Mouse (Mus musculus) liver, embryonic 12.5 days (tissue): ENCODE results near the gene Tbc1d5. TPM values are rescaled to one million over a fixed set of nuclear protein-coding genes. Genes with fewer than 3 reads are reported as not detected.

Experiments used
- ATAC-seq: fragments of 200-750 bp; cut with Nextera tagmentation; 2 replicates; pipeline ENCODE4 v1.8.0; 2017; ENCODE audit warnings: moderate number of reproducible peaks, mild to moderate bottlenecking, moderate library complexity
- H3K27ac ChIP-seq: fragments of 300-500 bp; sonication (generic); 2 replicates; pipeline ENCODE4 v1.5.1; 2016; ENCODE audit warnings: mild to moderate bottlenecking
- H3K27me3 ChIP-seq: fragments of 300-500 bp; sonication (generic); replicated peaks from 2 replicates; pipeline ENCODE4 v1.6.1; 2016; ENCODE audit warnings: mild to moderate bottlenecking, moderate library complexity
- H3K36me3 ChIP-seq: fragments of 300-500 bp; sonication (generic); 2 replicates; pipeline ENCODE4 v1.6.1; 2016; ENCODE audit warnings: mild to moderate bottlenecking, moderate library complexity
- H3K4me1 ChIP-seq: fragments of 300-500 bp; sonication (generic); 2 replicates; pipeline ENCODE4 v1.6.1; 2016
- H3K4me2 ChIP-seq: fragments of 300-500 bp; sonication (generic); 2 replicates; pipeline ENCODE4 v1.6.1; 2016; ENCODE audit warnings: mild to moderate bottlenecking, moderate library complexity
- H3K4me3 ChIP-seq: fragments of 300-500 bp; sonication (generic); 2 replicates; pipeline ENCODE4 v1.5.1; 2016; ENCODE audit warnings: mild to moderate bottlenecking, moderate library complexity
- H3K9ac ChIP-seq: fragments of 300-500 bp; sonication (generic); 2 replicates; pipeline ENCODE4 v1.6.1; 2016; ENCODE audit warnings: mild to moderate bottlenecking, moderate library complexity
- H3K9me3 ChIP-seq: fragments of 300-500 bp; sonication (generic); replicated peaks from 2 replicates; pipeline ENCODE4 v1.6.1; 2016; ENCODE audit warnings: mild to moderate bottlenecking, moderate library complexity
- WGBS: fragments of 180-500 bp; shearing (Covaris S2); methylation state at CpG from one replicate; pipeline ENCODE4 v1.1.7; 2016; ENCODE audit not compliant: insufficient replicate concordance; 5-methylcytosine and 5-hydroxymethylcytosine counted together
- polyA plus RNA-seq: library from polyadenylated mRNA; unstranded; fragments of >200 nt; fragmentation: Nextera tagmentation; extraction: Ambion mirVana; gene quantifications from 2 replicates; pipeline ENCODE4 v1.2.1, GENCODE M21; 2016

The Tbc1d5 gene
- polyA plus RNA-seq, 1 experiment from 2014 or later: 6.5 TPM

DNA sequence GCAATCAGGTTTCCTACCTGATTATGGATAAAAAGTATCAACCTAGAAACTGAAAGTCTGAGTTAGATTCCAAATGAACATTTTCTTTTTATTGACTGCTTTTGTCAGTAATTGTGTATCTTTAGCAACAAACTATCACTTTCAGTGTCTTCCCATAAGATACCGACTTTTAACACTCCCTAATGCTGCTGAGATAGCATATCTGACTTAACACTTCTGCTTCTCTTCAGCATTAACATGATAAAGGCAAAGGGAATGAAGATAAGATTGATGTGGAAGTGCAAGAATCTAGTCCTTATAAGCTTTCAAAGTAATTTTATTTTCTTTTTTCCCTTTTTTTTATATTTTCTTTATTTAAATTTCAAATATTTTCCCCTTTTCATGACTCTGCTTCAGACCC is 138.3 kb downstream of the Tbc1d5 start:
- no peak overlapping the region for H3K27ac ChIP-seq
- H3K27me3 ChIP-seq: no peaks in the 10 kb centered on the region
- no peaks in the 10 kb centered on the region for H3K9me3 ChIP-seq
- H3K36me3 ChIP-seq: no peaks in the 10 kb centered on the region
- H3K9ac ChIP-seq: no peak overlapping the region
- H3K4me1 ChIP-seq: peaks cover 5% of the 10 kb centered on the region; the same call in 1 of the 2 replicates
- ATAC-seq: no peak
- no peak overlapping the region for H3K4me2 ChIP-seq
- 19% methylated on average over 1 of the region's 1 CpGs for whole genome bisulfite sequencing
- no peak overlapping the region for H3K4me3 ChIP-seq

DNA sequence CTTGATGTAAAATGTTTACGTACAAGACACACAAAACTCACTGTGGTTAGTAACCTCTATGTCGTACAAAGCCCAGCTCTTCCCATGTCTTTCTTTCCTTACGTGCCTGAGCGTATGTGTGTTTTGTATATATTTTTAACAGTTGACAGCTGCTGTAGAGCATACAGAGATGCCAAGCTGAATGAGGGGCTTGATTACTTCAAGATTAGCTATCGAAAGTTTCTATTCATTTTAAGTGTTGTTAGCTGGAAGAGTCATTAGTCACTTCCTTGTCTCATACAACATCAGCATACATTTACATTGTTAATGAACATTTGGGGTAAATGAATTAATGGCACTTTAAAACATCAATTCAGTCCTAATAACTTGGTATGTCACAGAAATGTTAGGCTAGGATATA is 155.9 kb downstream of the Tbc1d5 start:
- no peaks in the 10 kb centered on the region for H3K4me1 ChIP-seq
- no peak for ATAC-seq
- 85% methylated on average over 5 of the region's 5 CpGs for WGBS
- H3K9me3 ChIP-seq: no peaks in the 10 kb centered on the region
- H3K36me3 ChIP-seq: no peaks in the 10 kb centered on the region
- H3K9ac ChIP-seq: no peak overlapping the region
- H3K4me2 ChIP-seq: no peak overlapping the region
- H3K27ac ChIP-seq: no peak overlapping the region
- no peak overlapping the region for H3K4me3 ChIP-seq
- no peaks in the 10 kb centered on the region for H3K27me3 ChIP-seq

DNA sequence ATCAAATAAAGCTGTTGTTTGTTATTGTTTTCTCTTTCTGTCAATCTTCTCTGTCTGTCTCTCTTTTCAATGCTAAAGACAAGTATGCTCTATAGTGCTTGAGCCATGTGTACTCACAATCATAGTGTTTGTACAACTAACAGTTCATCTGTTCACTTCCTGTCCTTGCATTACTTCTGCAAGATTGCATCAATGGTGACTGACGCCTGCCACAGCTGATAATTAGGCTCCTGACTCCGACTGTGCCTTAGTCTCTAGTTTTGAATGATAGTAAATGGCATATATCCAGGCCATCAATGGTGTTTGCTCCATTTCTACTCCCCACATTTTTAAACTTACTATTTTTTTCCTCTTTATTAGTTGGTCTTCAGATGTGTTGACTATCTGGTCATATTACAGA is 162.8 kb downstream of the Tbc1d5 start:
- WGBS: 24% methylated on average over 2 of the region's 2 CpGs
- H3K36me3 ChIP-seq: no peaks in the 10 kb centered on the region
- no peaks in the 10 kb centered on the region for H3K27me3 ChIP-seq
- no peaks in the 10 kb centered on the region for H3K4me1 ChIP-seq
- H3K27ac ChIP-seq: no peak overlapping the region
- H3K9ac ChIP-seq: no peak overlapping the region
- H3K4me3 ChIP-seq: no peak overlapping the region
- no peak overlapping the region for H3K4me2 ChIP-seq
- H3K9me3 ChIP-seq: no peaks in the 10 kb centered on the region
- ATAC-seq: no peak

DNA sequence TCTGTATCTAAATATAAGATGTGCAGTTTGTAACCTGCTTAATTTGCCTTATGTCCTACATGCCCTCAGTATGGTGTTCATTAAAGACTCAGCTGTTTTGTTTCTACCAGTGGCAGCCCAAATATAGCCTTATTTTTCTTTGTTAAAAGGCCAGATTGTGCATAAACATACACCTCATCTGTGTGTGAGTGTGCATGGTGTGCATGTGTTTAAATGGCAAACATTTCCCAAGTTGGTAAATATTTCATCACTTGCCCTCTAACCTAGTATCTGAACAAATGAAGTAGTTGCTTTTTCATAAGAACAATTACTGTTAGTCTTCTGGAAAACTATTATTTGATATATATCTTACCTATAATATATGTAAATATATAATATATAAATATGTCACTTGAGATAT is 165.2 kb downstream of the Tbc1d5 start:
- ATAC-seq: no peak
- Histone ChIP-seq H3K36me3 (no peaks in the 10 kb centered on the region), H3K9ac (no peak overlapping the region), H3K4me1 (no peaks in the 10 kb centered on the region), H3K9me3 (no peaks in the 10 kb centered on the region), H3K27me3 (no peaks in the 10 kb centered on the region), H3K27ac (no peak overlapping the region), H3K4me2 (no peak overlapping the region), H3K4me3 (no peak overlapping the region)

DNA sequence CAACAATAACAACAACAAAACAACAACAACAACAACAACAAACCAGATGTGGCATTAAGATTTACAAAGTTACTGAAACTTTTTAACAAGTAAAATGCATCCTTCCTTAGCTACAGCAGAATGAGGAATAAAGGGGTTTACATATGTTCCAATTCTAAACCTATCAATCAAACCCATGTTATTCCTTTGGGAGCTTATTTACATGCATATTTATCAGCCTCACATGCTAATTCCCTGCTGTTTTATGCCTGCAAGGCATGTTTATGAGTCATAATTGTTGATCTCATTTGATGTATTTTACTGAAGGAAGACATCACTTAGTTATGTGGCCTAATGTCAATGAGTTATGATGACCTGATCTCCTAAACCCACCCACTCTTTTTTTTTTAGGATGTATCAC is 176.0 kb downstream of the Tbc1d5 start:
- no peaks in the 10 kb centered on the region for H3K36me3 ChIP-seq
- H3K9me3 ChIP-seq: no peaks in the 10 kb centered on the region; the same call in 1 of the 2 replicates
- no peaks in the 10 kb centered on the region for H3K4me1 ChIP-seq
- no peak overlapping the region for H3K27ac ChIP-seq
- no peak overlapping the region for H3K4me2 ChIP-seq
- no peak overlapping the region for H3K9ac ChIP-seq
- no peaks in the 10 kb centered on the region for H3K27me3 ChIP-seq
- H3K4me3 ChIP-seq: no peak overlapping the region
- ATAC-seq: no peak

DNA sequence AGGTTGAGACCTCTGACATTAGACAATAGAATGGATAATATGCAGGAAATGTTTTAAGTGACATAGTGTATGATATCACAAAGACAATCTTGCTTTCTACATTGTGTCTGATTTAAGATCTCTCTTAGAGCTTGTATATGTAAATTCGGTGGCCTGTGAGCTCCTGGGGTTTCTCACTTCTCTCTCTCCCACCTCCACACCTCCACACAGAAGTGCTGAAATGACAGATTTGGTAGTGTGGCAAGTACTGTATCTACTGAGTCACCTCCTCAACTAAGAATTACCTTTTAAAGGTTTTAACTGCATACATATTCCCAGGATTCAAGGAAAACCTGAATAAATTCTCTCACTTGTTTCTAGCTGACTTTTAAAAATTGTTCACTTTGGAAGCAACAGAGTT is 180.9 kb downstream of the Tbc1d5 start:
- no peak overlapping the region for H3K4me2 ChIP-seq
- no peak for ATAC-seq

DNA sequence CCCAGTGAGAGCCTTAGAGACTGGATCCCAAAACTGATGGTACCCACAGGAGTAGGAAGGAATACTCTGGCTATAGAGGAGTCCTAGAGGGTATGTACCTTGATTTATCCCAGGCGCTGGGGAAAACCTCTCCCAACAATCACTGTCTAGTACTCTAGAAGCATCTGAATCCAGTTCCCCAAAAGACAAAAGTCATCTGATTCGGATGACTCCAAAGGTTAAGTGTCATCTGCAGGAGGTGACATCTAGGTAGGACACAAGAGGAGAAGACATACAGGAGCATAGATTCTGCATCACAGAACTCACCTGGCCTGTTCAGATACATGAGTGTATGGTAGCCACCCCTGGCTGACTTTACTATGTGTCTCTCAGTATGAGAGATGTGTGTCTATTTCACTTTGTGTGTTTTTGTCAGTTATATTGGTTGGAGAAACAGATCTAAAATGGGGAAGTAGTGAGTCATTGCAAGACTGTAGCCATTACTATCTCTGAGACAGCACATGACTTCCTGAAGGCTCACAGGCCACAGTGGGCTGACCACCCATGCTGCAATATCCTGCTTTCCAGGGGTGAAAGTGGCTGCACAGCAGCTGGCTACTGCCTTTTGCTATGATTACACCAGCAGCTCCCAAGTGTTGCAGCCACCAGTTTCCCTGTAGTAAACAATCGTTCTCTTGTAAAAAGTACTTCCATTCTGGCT is 185.7 kb downstream of the Tbc1d5 start:
- Histone ChIP-seq H3K27ac (peak overlapping the region; percentile 60), H3K9ac (no peak overlapping the region), H3K36me3 (no peaks in the 10 kb centered on the region), H3K4me1 (peaks cover 8% of the 10 kb centered on the region), H3K9me3 (no peaks in the 10 kb centered on the region), H3K4me2 (no peak overlapping the region), H3K4me3 (no peak overlapping the region), H3K27me3 (no peaks in the 10 kb centered on the region)
- 35% methylated on average over 3 of the region's 3 CpGs for WGBS
- peak; percentile 71; the same call in 1 of the 2 replicates for ATAC-seq

More for the DNA sequence above, 180.9 kb downstream of the Tbc1d5 start:
- H3K4me1 ChIP-seq: no peaks in the 10 kb centered on the region
- H3K27me3 ChIP-seq: no peaks in the 10 kb centered on the region
- no peaks in the 10 kb centered on the region for H3K36me3 ChIP-seq
- WGBS: 52% methylated on average over 1 of the region's 1 CpGs
- no peak overlapping the region for H3K4me3 ChIP-seq
- H3K9me3 ChIP-seq: no peaks in the 10 kb centered on the region
- no peak overlapping the region for H3K27ac ChIP-seq
- H3K9ac ChIP-seq: no peak overlapping the region

DNA sequence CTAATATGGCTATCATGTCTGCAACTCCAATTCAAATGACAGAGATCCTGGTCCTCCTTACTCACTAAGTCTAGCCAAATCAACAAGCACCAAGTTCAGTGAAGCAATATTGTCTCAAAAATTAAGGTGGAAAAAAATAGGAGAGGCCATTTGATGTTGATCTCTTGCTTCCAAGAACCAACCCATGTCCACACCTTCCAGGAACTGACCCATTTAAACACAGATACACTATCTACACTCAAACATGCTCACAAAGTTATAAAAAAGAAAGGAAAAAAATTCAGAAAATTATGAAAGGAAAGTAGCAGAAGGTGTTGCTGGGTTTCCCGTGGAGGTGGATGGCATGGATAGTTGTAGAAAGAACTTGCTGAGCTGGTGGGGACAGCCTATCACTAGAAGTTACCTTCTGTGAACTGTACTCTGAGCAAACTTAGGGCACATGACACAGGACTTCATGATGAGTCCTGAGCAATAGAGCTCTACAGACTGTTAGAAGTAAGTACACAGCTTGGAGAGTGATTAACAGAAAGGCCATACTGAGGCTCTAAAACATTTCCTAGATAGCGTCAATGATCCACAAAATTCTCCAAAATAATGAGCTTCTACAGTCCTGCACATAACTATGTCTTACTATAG is 188.3 kb downstream of the Tbc1d5 start:
- Histone ChIP-seq H3K4me2 (no peak overlapping the region), H3K36me3 (no peaks in the 10 kb centered on the region), H3K27me3 (no peaks in the 10 kb centered on the region), H3K9ac (no peak overlapping the region), H3K27ac (0 out of 2 replicates have a peak overlapping the region, but pooled peaks have one; percentile 4), H3K4me1 (peaks cover 8% of the 10 kb centered on the region), H3K4me3 (no peak overlapping the region), H3K9me3 (no peaks in the 10 kb centered on the region)
- ATAC-seq: peak; percentile 78
- WGBS: 80% methylated on average over 2 of the region's 2 CpGs

DNA sequence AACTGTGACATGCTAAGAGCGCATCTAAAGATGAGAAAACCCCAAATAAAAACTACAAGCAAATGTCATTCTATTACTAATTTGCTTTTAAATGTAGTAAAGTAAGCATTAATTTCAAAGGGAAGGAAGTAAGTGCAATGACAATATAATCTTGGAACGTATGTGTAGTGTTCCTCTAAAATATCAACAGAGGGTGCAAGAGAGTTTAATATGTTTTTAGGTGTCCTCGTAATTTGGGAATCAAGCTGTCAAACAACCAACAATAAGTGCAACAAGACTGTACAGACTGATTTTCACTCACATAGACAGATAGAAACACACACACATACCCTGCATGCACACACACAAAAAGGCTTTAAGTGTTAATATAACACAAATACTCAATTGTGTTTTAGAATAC is 191.2 kb downstream of the Tbc1d5 start:
- no peak for ATAC-seq
- no peak overlapping the region for H3K4me2 ChIP-seq
- peaks cover 8% of the 10 kb centered on the region for H3K4me1 ChIP-seq
- no peaks in the 10 kb centered on the region for H3K27me3 ChIP-seq
- H3K9me3 ChIP-seq: no peaks in the 10 kb centered on the region
- H3K9ac ChIP-seq: no peak overlapping the region
- no peak overlapping the region for H3K27ac ChIP-seq
- H3K36me3 ChIP-seq: no peaks in the 10 kb centered on the region
- 62% methylated on average over 3 of the region's 3 CpGs for WGBS
- H3K4me3 ChIP-seq: no peak overlapping the region

DNA sequence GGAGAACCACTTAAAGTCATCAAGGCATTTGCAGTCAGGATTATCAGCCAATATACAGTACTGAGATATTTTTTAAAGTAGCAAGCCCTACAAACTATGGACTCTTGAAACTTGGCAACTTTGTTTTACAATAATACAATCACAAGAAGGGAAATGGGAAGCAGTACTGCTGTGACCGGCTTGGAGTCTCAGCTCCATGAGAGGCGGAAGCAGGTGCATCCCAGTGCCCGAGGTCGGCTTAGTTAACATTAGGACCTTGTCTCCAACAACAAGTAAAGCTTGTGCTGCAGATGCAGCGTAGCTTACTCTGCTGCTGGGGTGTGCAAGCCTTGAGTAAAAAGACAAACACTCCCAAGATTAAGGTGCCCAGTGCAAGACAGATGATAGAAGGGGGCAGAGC is 197.2 kb downstream of the Tbc1d5 start:
- H3K4me3 ChIP-seq: no peak overlapping the region
- no peaks in the 10 kb centered on the region for H3K27me3 ChIP-seq
- H3K27ac ChIP-seq: no peak overlapping the region
- ATAC-seq: no peak
- H3K36me3 ChIP-seq: no peaks in the 10 kb centered on the region
- H3K4me2 ChIP-seq: no peak overlapping the region
- no peaks in the 10 kb centered on the region for H3K9me3 ChIP-seq
- H3K9ac ChIP-seq: no peak overlapping the region
- WGBS: 75% methylated on average over 5 of the region's 5 CpGs
- no peaks in the 10 kb centered on the region for H3K4me1 ChIP-seq

DNA sequence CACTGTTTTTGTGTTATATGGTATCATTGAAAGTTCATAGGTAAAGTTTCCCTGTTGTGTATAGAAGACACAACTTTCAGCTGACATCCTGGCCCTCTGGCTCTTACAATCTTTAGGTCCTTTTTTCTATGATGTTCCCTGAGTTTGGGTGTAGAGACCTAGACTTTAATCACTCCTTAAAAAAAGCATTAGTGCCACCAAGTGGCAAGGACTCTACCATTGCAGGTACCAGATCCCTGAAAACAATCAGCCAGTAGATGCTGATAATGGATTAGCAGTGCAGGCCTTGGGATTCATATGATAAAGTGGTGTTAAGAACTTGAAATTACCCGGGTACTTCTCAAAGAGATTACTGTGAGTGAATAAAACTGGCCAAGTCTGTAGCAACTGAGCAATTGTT is 207.0 kb downstream of the Tbc1d5 start:
- ATAC-seq: no peak
- H3K27ac ChIP-seq: no peak overlapping the region
- no peaks in the 10 kb centered on the region for H3K36me3 ChIP-seq
- H3K9me3 ChIP-seq: no peaks in the 10 kb centered on the region
- H3K4me1 ChIP-seq: no peaks in the 10 kb centered on the region
- H3K4me2 ChIP-seq: no peak overlapping the region
- H3K27me3 ChIP-seq: no peaks in the 10 kb centered on the region
- H3K9ac ChIP-seq: no peak overlapping the region
- WGBS: 32% methylated on average over 1 of the region's 1 CpGs
- H3K4me3 ChIP-seq: no peak overlapping the region

DNA sequence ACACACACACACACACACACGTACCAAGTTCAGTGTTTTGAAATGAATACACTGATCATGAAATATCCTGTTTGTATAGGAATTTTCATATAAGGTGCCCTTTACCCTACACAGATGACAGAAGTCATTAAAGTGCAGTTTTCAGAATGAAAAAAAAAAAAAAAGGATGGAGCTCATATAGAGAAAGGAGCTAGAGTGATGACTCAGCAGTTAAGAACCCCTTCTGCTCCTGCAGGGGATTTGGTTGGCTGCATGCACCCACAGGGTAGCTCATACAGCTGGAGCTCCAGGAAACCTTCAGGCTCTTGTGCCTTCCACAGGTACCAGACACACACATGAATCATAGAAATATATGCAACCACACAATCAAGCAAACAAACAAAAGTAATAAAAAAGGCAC is 213.0 kb downstream of the Tbc1d5 start:
- no peaks in the 10 kb centered on the region for H3K4me1 ChIP-seq
- H3K36me3 ChIP-seq: no peaks in the 10 kb centered on the region; the same call in 1 of the 2 replicates
- no peak overlapping the region for H3K4me3 ChIP-seq
- no peaks in the 10 kb centered on the region for H3K27me3 ChIP-seq
- no peaks in the 10 kb centered on the region for H3K9me3 ChIP-seq
- H3K4me2 ChIP-seq: no peak overlapping the region
- no peak for ATAC-seq
- no peak overlapping the region for H3K9ac ChIP-seq
- H3K27ac ChIP-seq: no peak overlapping the region
- 87% methylated on average over 1 of the region's 1 CpGs for WGBS

DNA sequence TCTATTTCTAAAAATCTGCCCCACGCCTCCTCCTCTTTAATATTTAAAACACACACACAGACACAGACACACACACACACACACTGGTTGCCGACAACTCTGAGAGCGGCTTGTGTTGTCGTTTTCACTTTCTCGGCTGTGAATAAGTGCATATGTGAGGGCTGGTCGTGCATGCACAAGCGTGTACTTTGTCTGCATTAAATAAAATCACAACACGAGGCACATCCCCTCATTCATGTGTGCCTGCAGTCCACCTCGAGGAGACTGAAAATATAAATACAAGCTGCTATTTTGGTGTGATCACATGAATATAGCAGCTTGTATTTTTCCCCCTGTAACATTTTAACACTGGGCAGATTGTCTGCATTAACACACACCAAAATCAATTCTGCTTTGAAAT is 224.8 kb downstream of the Tbc1d5 start:
- H3K27me3 ChIP-seq: no peaks in the 10 kb centered on the region
- no peaks in the 10 kb centered on the region for H3K9me3 ChIP-seq
- ATAC-seq: no peak
- H3K4me1 ChIP-seq: no peaks in the 10 kb centered on the region
- no peak overlapping the region for H3K9ac ChIP-seq
- no peaks in the 10 kb centered on the region for H3K36me3 ChIP-seq
- no peak overlapping the region for H3K27ac ChIP-seq
- H3K4me3 ChIP-seq: no peak overlapping the region
- 70% methylated on average over 9 of the region's 9 CpGs for WGBS
- no peak overlapping the region for H3K4me2 ChIP-seq
